Comparison of ENCODE assay signal across 9 mouse cellular contexts in the genomic region with DNA sequence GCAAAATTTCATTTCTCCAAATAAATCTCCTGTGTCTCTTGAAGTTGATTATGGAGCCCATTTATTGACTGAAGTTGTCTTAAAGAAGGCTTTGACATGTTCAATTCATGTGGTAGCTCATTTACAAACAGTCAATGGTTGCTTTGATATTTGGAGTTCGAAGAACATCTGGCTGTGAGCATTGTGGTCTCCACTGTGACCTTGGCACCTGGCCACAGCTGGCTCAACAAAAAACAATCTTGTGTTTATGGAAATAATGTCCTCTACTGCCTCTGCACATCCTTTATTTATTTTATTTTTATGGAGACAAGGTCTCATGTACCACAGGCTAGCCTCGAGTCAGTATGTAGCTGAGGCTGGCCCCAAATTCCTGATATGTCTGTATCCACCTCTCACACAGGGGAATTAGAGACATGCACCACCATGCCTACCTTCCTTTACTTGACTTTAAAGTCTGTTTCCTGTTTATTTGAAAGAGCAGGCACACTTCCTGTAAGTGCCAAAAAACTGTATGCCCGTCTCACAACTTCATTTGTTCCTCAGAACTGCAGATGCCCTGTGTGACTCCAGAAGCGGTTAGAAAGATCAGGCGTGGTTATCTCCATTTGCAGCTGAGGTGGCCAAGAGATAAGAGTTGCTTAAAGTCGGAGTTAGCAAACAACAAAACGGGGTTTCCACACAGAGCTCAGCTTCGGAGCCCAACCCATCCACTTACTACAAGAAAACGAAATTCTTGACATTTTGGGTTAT. TPM values are rescaled to one million over a fixed set of nuclear protein-coding genes. Genes with fewer than 3 reads are reported as not detected.
DNase-seq lines count a peak whose midpoint lies in the region; ATAC-seq and TF ChIP-seq lines count a peak whose summit lies in the region.
"Had no signal": no experiment of that assay in that cellular context is flagged by ENCODE, and none has a peak within 500 bp of the region (broad histone marks: within the 10 kb centered on the region; RNA-seq: fewer than 3 reads in every experiment).

Gene Ctse, plus strand, starts transcription at position 516 of the 750 bp plus-strand sequence.

- no peak for TF ChIP-seq CTCF in lung, embryonic 14.5 days (IDR thresholded peaks at IDR 0.05; ENCODE audit: low read depth)

- no peaks in the 10 kb centered on the region for H3K36me3 ChIP-seq in lung, embryonic 14.5 days (ENCODE audit: insufficient read depth)
- H3K36me3 ChIP-seq in intestine, embryonic 16.5 days (ENCODE audit: control insufficient read depth, insufficient read depth, low read length): no peaks in the 10 kb centered on the region
- H3K36me3 ChIP-seq: lung, embryonic 15.5 days had no signal

- no peaks in the 10 kb centered on the region for H3K27me3 ChIP-seq in lung, embryonic 14.5 days (ENCODE audit: insufficient read depth, low read length)
- no peaks in the 10 kb centered on the region for H3K27me3 ChIP-seq in intestine, embryonic 16.5 days (replicated peaks; ENCODE audit: control insufficient read depth, insufficient read depth, low read length)
- H3K27me3 ChIP-seq: lung, embryonic 15.5 days had no signal

- ATAC-seq in lung, embryonic 14.5 days (ENCODE audit: insufficient read depth): no peak
- ATAC-seq in intestine, embryonic 16.5 days: peak; percentile 67; the same call in 1 of the 2 replicates

- H3K9me3 ChIP-seq in lung, embryonic 14.5 days (ENCODE audit: low read depth, low read length): no peaks in the 10 kb centered on the region
- H3K9me3 ChIP-seq in intestine, embryonic 16.5 days (ENCODE audit: control insufficient read depth, low read length): no peaks in the 10 kb centered on the region
- H3K9me3 ChIP-seq: lung, embryonic 15.5 days had no signal

- H3K4me2 ChIP-seq in lung, embryonic 14.5 days: no peak within 1 kb of the TSS
- H3K4me2 ChIP-seq in intestine, embryonic 16.5 days (ENCODE audit: low read depth, low read length): no peak within 1 kb of the TSS
- H3K4me2 ChIP-seq: lung, embryonic 15.5 days had no signal

- H3K4me1 ChIP-seq in lung, embryonic 14.5 days (ENCODE audit: insufficient read depth): no peaks in the 10 kb centered on the region
- no peaks in the 10 kb centered on the region for H3K4me1 ChIP-seq in intestine, embryonic 16.5 days (ENCODE audit: control insufficient read depth, insufficient read depth, low read length)
- H3K4me1 ChIP-seq: lung, embryonic 15.5 days had no signal

- intact Hi-C loops in left cerebral cortex, postnatal 36 days (cut with DNase I): no loop called here

- no peak within 1 kb of the TSS for H3K9ac ChIP-seq in lung, embryonic 14.5 days
- no peak within 1 kb of the TSS for H3K9ac ChIP-seq in intestine, embryonic 16.5 days (ENCODE audit: low read depth, low read length)
- H3K9ac ChIP-seq: lung, embryonic 15.5 days had no signal

- WGBS in lung, embryonic 14.5 days: 41% methylated on average over 9 of the region's 9 CpGs
- 48% methylated on average over 9 of the region's 9 CpGs for WGBS in intestine, embryonic 16.5 days

- peak; percentile 34 for DNase-seq in lung, embryonic 14.5 days
- DNase-seq in lung, postnatal 14 days: no peak
- DNase-seq in naive thymus-derived CD4-positive, alpha-beta T cell, adult 2 months (ENCODE audit: low read depth): peak; percentile 86
- DNase-seq in thymus, postnatal 36 days: peak; percentile 57 to 59
- no peak for DNase-seq in left cerebral cortex, postnatal 36 days (ENCODE audit: low spot score in 2 of 2)
- DNase-seq in Muller cell, postnatal 12 days (ENCODE audit: inconsistent ontology term): no peak
- no peak for DNase-seq in yolk sac, embryonic 10.5 days (ENCODE audit: low spot score)

- no peak within 1 kb of the TSS for H3K27ac ChIP-seq in lung, embryonic 14.5 days (ENCODE audit: low read depth)
- no peak within 1 kb of the TSS for H3K27ac ChIP-seq in intestine, embryonic 16.5 days (ENCODE audit: low read length)
- H3K27ac ChIP-seq: lung, embryonic 15.5 days had no signal

- H3K4me3 ChIP-seq in lung, embryonic 14.5 days (ENCODE audit: low read depth, low read length): no peak within 1 kb of the TSS; the same call in 1 of the 2 replicates
- no peak within 1 kb of the TSS for H3K4me3 ChIP-seq in intestine, embryonic 16.5 days (ENCODE audit: low read length)
- H3K4me3 ChIP-seq: lung, embryonic 15.5 days had no signal

RNA-seq across cellular contexts. Expression of gene Ctse, which starts in this region (rescaled TPM):
- polyA plus RNA-seq in lung, embryonic 14.5 days (2014; fragmentation: Nextera tagmentation; extraction: Ambion mirVana): 0.32 and 0.78 TPM in 2 replicates
- polyA plus RNA-seq in intestine, embryonic 16.5 days (2015; fragmentation: Nextera tagmentation; extraction: Ambion mirVana): 1.1 and 1.7 TPM in 2 replicates
- under 1 TPM in 1 of 2 experiments, not detected in 1; 0.17 TPM for total RNA-seq in left cerebral cortex, postnatal 36 days (2021)

Comparison
In these comparisons a context has a peak if more than half of its experiments do, and no peak if none do; other contexts are left out.
1. Peak in DNase-seq in lung, embryonic 14.5 days; RNA of the gene not detected or under 1 TPM.
2. DNase-seq: peak in naive thymus-derived CD4-positive, alpha-beta T cell, adult 2 months (single experiment) and thymus, postnatal 36 days (2 of 2); none in lung, postnatal 14 days (single experiment), left cerebral cortex, postnatal 36 days (0 of 2), Muller cell, postnatal 12 days (single experiment) and yolk sac, embryonic 10.5 days (single experiment).